Mouse (Mus musculus) small intestine, adult 2 months (tissue): ENCODE results near the gene Drg1. TPM values are rescaled to one million over a fixed set of nuclear protein-coding genes. Genes with fewer than 3 reads are reported as not detected.

Source experiments
- H3K27ac ChIP-seq: fragments of 200-500 bp; 2 replicates; pipeline ENCODE4 v1.5.1; 2012; ENCODE audit warnings: low read depth, low read length, control low read depth, inconsistent platforms; ENCODE audit not compliant: insufficient read depth
- H3K27me3 ChIP-seq: fragments of 200-500 bp; 2 replicates; pipeline ENCODE4 v1.6.1; 2012; ENCODE audit warnings: mild to moderate bottlenecking, moderate library complexity, low read length, inconsistent platforms; ENCODE audit not compliant: control insufficient read depth, insufficient read depth
- H3K36me3 ChIP-seq: fragments of 200-500 bp; 2 replicates; pipeline ENCODE4 v1.6.1; 2012; ENCODE audit warnings: mild to moderate bottlenecking, low read length, control low read depth, inconsistent platforms; ENCODE audit not compliant: control insufficient read depth, insufficient read depth
- H3K4me1 ChIP-seq: fragments of 200-500 bp; 2 replicates; pipeline ENCODE4 v1.6.1; 2012; ENCODE audit warnings: low read length, inconsistent platforms, mixed read lengths; ENCODE audit not compliant: control insufficient read depth, insufficient read depth, insufficient read length
- H3K4me3 ChIP-seq: fragments of 200-500 bp; 2 replicates; pipeline ENCODE4 v1.5.1; 2012; ENCODE audit warnings: low read depth, mild to moderate bottlenecking, control low read depth, inconsistent platforms, low read length, moderate library complexity
- CTCF ChIP-seq: fragments of 200-500 bp; IDR thresholded peaks from 2 replicates; pipeline ENCODE4 v1.5.1; 2012; ENCODE audit warnings: low read depth, mild to moderate bottlenecking, control low read depth, inconsistent platforms, low read length, moderate library complexity, mixed read lengths; ENCODE audit not compliant: insufficient replicate concordance, insufficient read length; ENCODE audit errors: extremely low read depth
- POLR2A ChIP-seq: fragments of 200-500 bp; IDR thresholded peaks from 2 replicates; pipeline ENCODE4 v1.6.1; 2012; ENCODE audit warnings: low read depth, mild to moderate bottlenecking, control low read depth, inconsistent platforms, low read length, moderate library complexity
- WGBS: fragments of 180-500 bp; shearing (Covaris S2); methylation state at CpG from one replicate; pipeline ENCODE4 v1.1.7; 2018; 5-methylcytosine and 5-hydroxymethylcytosine counted together
- polyA plus RNA-seq: library from polyadenylated mRNA; depleted of rRNA; stranded (reverse); fragments of >200 nt; gene quantifications from 2 replicates; pipeline ENCODE4 v1.2.3, GENCODE M21; 2012

Gene Drg1
- polyA plus RNA-seq, 1 experiment: 9.6 TPM

- no peak overlapping the region for H3K27ac ChIP-seq
- no peaks in the 10 kb centered on the region for H3K4me1 ChIP-seq
- 94% methylated on average over 4 of the region's 4 CpGs for WGBS
- TF ChIP-seq POLR2A: no peak
- no peak for TF ChIP-seq CTCF
- H3K27me3 ChIP-seq: no peaks in the 10 kb centered on the region
- no peak overlapping the region for H3K4me3 ChIP-seq
- peaks cover 39% of the 10 kb centered on the region for H3K36me3 ChIP-seq
These were observed 39.6 kb upstream of the Drg1 start for GRCm38 (mm10) chr11:3305821-3306220.

GRCm38 (mm10) chr11:3302792-3303191 lies 36.6 kb upstream of the Drg1 start:
- Histone ChIP-seq H3K4me1 (no peaks in the 10 kb centered on the region), H3K27me3 (no peaks in the 10 kb centered on the region), H3K4me3 (no peak overlapping the region), H3K36me3 (peaks cover 40% of the 10 kb centered on the region), H3K27ac (no peak overlapping the region)
- TF ChIP-seq POLR2A: no peak
- TF ChIP-seq CTCF: no peak
- WGBS: 41% methylated on average over 4 of the region's 4 CpGs

- no peaks in the 10 kb centered on the region for H3K27me3 ChIP-seq
- no peak overlapping the region for H3K27ac ChIP-seq
- no peaks in the 10 kb centered on the region for H3K4me1 ChIP-seq
- 64% methylated on average over 4 of the region's 4 CpGs for WGBS
- no peak for TF ChIP-seq CTCF
- TF ChIP-seq POLR2A: no peak
- H3K4me3 ChIP-seq: no peak overlapping the region
- H3K36me3 ChIP-seq: peaks cover 36% of the 10 kb centered on the region
These were observed 36.2 kb upstream of the Drg1 start for GRCm38 (mm10) chr11:3302385-3302784.

- H3K27ac ChIP-seq: no peak overlapping the region
- H3K36me3 ChIP-seq: peaks cover 26% of the 10 kb centered on the region
- WGBS: 93% methylated on average over 5 of the region's 5 CpGs
- TF ChIP-seq CTCF: no peak
- TF ChIP-seq POLR2A: no peak
- H3K27me3 ChIP-seq: no peaks in the 10 kb centered on the region
- no peaks in the 10 kb centered on the region for H3K4me1 ChIP-seq
- H3K4me3 ChIP-seq: no peak overlapping the region
These were observed 34.9 kb upstream of the Drg1 start for GRCm38 (mm10) chr11:3301075-3301474.

GRCm38 (mm10) chr11:3298813-3299185 lies 32.6 kb upstream of the Drg1 start:
- Histone ChIP-seq H3K4me3 (no peak overlapping the region), H3K36me3 (peaks cover 28% of the 10 kb centered on the region), H3K27me3 (no peaks in the 10 kb centered on the region), H3K4me1 (no peaks in the 10 kb centered on the region), H3K27ac (no peak overlapping the region)
- TF ChIP-seq CTCF (no peak), POLR2A (no peak)
- 92% methylated on average over 14 of the region's 14 CpGs for WGBS

GRCm38 (mm10) chr11:3297871-3298812 lies 31.9 kb upstream of the Drg1 start:
- H3K27ac ChIP-seq: no peak overlapping the region

GRCm38 (mm10) chr11:3296056-3296455 lies 29.8 kb upstream of the Drg1 start:
- Histone ChIP-seq H3K27ac (no peak overlapping the region), H3K4me3 (no peak overlapping the region), H3K27me3 (no peaks in the 10 kb centered on the region), H3K4me1 (peaks cover 9% of the 10 kb centered on the region), H3K36me3 (peaks cover 25% of the 10 kb centered on the region)
- WGBS: 56% methylated on average over 5 of the region's 5 CpGs
- no peak for TF ChIP-seq POLR2A
- TF ChIP-seq CTCF: no peak

More at GRCm38 (mm10) chr11:3297871-3298812, 31.9 kb upstream of the Drg1 start:
- TF ChIP-seq CTCF (no peak), POLR2A (no peak)
- H3K27me3 ChIP-seq: no peaks in the 10 kb centered on the region
- WGBS: 81% methylated on average over 10 of the region's 10 CpGs
- no peak overlapping the region for H3K4me3 ChIP-seq
- H3K4me1 ChIP-seq: no peaks in the 10 kb centered on the region
- peaks cover 28% of the 10 kb centered on the region for H3K36me3 ChIP-seq

- H3K36me3 ChIP-seq: peaks cover 21% of the 10 kb centered on the region
- no peaks in the 10 kb centered on the region for H3K27me3 ChIP-seq
- TF ChIP-seq CTCF: no peak
- no peak overlapping the region for H3K4me3 ChIP-seq
- H3K27ac ChIP-seq: no peak overlapping the region
- WGBS: 100% methylated on average over 2 of the region's 2 CpGs
- H3K4me1 ChIP-seq: peaks cover 11% of the 10 kb centered on the region
These were observed 28.4 kb upstream of the Drg1 start for GRCm38 (mm10) chr11:3294641-3295040.
